In the genomic region with DNA sequence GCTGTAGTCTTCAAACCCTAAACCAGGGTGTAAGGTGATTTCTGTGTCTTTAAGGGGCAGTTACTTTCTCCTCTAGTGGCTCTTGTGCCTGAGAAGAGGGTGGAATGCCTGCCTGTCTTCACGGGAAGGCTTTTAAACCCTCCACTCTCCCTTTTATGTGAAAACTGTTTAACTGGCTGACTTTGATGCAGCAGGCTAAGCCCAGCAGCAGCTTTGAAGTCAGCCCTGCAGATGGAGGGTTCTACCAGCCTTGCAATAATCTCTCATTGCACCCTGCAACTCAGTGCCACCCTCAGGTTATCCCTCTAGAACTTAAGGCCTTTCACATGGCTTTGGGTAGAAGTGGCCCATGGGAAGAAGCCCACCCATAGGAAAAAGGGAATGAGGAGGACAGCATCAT, we compare ENCODE assay signal across 15 mouse cellular contexts.
"Had no signal": no experiment of that assay in that cellular context is flagged by ENCODE, and none has a peak within 500 bp of the region (broad histone marks: within the 10 kb centered on the region; RNA-seq: fewer than 3 reads in every experiment).

No protein-coding gene starts in this region.

- H3K27me3 ChIP-seq: hindbrain, embryonic 15.5 days; kidney, embryonic 15.5 days; limb, embryonic 13.5 days; midbrain, embryonic 12.5 days; neural tube, embryonic 13.5 days; stomach, embryonic 15.5 days had no signal

- ATAC-seq: intestine, embryonic 16.5 days; midbrain, embryonic 16.5 days had no signal

- DNase-seq: kidney, adult 2 months; kidney, postnatal 4 days; left cerebral cortex, postnatal 4 days; lung, postnatal 10 days; right cerebral cortex, postnatal 14 days had no signal

- H3K4me2 ChIP-seq: hindbrain, embryonic 15.5 days; kidney, embryonic 15.5 days; limb, embryonic 13.5 days; midbrain, embryonic 12.5 days; neural tube, embryonic 13.5 days; stomach, embryonic 15.5 days had no signal

- H3K27ac ChIP-seq: hindbrain, embryonic 15.5 days; layer of hippocampus, adult 2 months; limb, embryonic 13.5 days; liver, embryonic 14.5 days; midbrain, embryonic 12.5 days; neural tube, embryonic 13.5 days; stomach, embryonic 15.5 days had no signal

- H3K36me3 ChIP-seq: hindbrain, embryonic 15.5 days; kidney, embryonic 15.5 days; midbrain, embryonic 12.5 days; neural tube, embryonic 13.5 days; stomach, embryonic 15.5 days had no signal

- H3K9me3 ChIP-seq: hindbrain, embryonic 15.5 days; kidney, embryonic 15.5 days; limb, embryonic 13.5 days; midbrain, embryonic 12.5 days; neural tube, embryonic 13.5 days; stomach, embryonic 15.5 days had no signal

- H3K9ac ChIP-seq: hindbrain, embryonic 15.5 days; kidney, embryonic 15.5 days; limb, embryonic 13.5 days; liver, embryonic 14.5 days; midbrain, embryonic 12.5 days; neural tube, embryonic 13.5 days; stomach, embryonic 15.5 days had no signal

- H3K4me3 ChIP-seq: hindbrain, embryonic 15.5 days; kidney, embryonic 15.5 days; layer of hippocampus, adult 2 months; limb, embryonic 13.5 days; midbrain, embryonic 12.5 days; neural tube, embryonic 13.5 days; stomach, embryonic 15.5 days had no signal
